Mouse (Mus musculus) intestine, postnatal 0 days (tissue): ENCODE results near the gene Cck. TPM values are rescaled to one million over a fixed set of nuclear protein-coding genes. Genes with fewer than 3 reads are reported as not detected.

Source experiments
- ATAC-seq: fragments of 200-750 bp; cut with Nextera tagmentation; 2 replicates; pipeline ENCODE4 v1.8.0; 2017; ENCODE audit warnings: mild to moderate bottlenecking, moderate TSS enrichment, moderate library complexity
- H3K27ac ChIP-seq: fragments of 300-500 bp; sonication (generic); 2 replicates; pipeline ENCODE4 v1.5.1; 2014; ENCODE audit warnings: mild to moderate bottlenecking, low read depth, low read length, moderate library complexity
- H3K27me3 ChIP-seq: fragments of 300-500 bp; sonication (generic); replicated peaks from 2 replicates; pipeline ENCODE4 v1.6.1; 2014; ENCODE audit warnings: low read length, mixed read lengths; ENCODE audit not compliant: control insufficient read depth, insufficient read depth
- H3K36me3 ChIP-seq: fragments of 300-500 bp; sonication (generic); 2 replicates; pipeline ENCODE4 v1.6.1; 2014; ENCODE audit warnings: mild to moderate bottlenecking, moderate library complexity; ENCODE audit not compliant: control insufficient read depth, insufficient read depth
- H3K4me1 ChIP-seq: fragments of 300-500 bp; sonication (generic); replicated peaks from 2 replicates; pipeline ENCODE4 v1.6.1; 2014; ENCODE audit warnings: antibody characterized with exemption, low read length, mixed read lengths; ENCODE audit not compliant: control insufficient read depth, insufficient read depth
- H3K4me2 ChIP-seq: fragments of 300-500 bp; sonication (generic); replicated peaks from 2 replicates; pipeline ENCODE4 v1.6.1; 2014; ENCODE audit warnings: low read depth, mild to moderate bottlenecking, moderate library complexity
- H3K4me3 ChIP-seq: fragments of 300-500 bp; sonication (generic); 2 replicates; pipeline ENCODE4 v1.5.1; 2014; ENCODE audit warnings: low read depth, low read length
- H3K9ac ChIP-seq: fragments of 300-500 bp; sonication (generic); 2 replicates; pipeline ENCODE4 v1.6.1; 2014; ENCODE audit warnings: mild to moderate bottlenecking, low read depth, low read length
- H3K9me3 ChIP-seq: fragments of 300-500 bp; sonication (generic); 2 replicates; pipeline ENCODE4 v1.6.1; 2016; ENCODE audit warnings: mixed run types; ENCODE audit not compliant: control insufficient read depth
- CTCF ChIP-seq: sonication (generic); IDR thresholded peaks from 2 replicates; pipeline ENCODE4 v1.5.1; 2016; ENCODE audit warnings: low read depth, mild to moderate bottlenecking, control low read depth, antibody characterized with exemption, moderate library complexity
- WGBS: fragments of 180-500 bp; shearing (Covaris S2); extraction: QIAGEN DNeasy Blood & Tissue Kit; methylation state at CpG from one replicate; pipeline ENCODE4 v1.1.7; 2014; 5-methylcytosine and 5-hydroxymethylcytosine counted together
- polyA plus RNA-seq: library from polyadenylated mRNA; unstranded; fragments of >200 nt; fragmentation: Nextera tagmentation; extraction: Ambion mirVana; gene quantifications from 2 replicates; pipeline ENCODE4 v1.2.1, GENCODE M21; 2015

Cck gene
- polyA plus RNA-seq, 1 experiment from 2014 or later = 92.1 TPM

- no peak for TF ChIP-seq CTCF
- 85% methylated on average over 1 of the region's 1 CpGs for WGBS
- Histone ChIP-seq H3K27ac (no peak overlapping the region), H3K27me3 (no peaks in the 10 kb centered on the region), H3K9me3 (no peaks in the 10 kb centered on the region), H3K4me2 (no peak overlapping the region), H3K4me1 (0 out of 2 replicates have a peak, but pooled peaks cover 3% of the 10 kb centered on the region), H3K9ac (no peak overlapping the region), H3K36me3 (peaks cover 69% of the 10 kb centered on the region), H3K4me3 (no peak overlapping the region)
- ATAC-seq = no peak
Measured at GRCm38 (mm10) chr9:121442145-121442544, 53.3 kb downstream of the Cck start.

Other genes with a start within 250 kb of the Cck start
- gene Ulk4, start 218.5 kb downstream of the Cck start, polyA plus RNA-seq = 108 and 111 TPM in 2 replicates
- gene Trak1, start 198.2 kb downstream of the Cck start, polyA plus RNA-seq = 16.3 and 17.2 TPM in 2 replicates
- gene Lyzl4, start 146.4 kb upstream of the Cck start, polyA plus RNA-seq = 0.34 TPM in 1 of 2 replicates, not detected in the other
- gene Vipr1, start 147.0 kb upstream of the Cck start, polyA plus RNA-seq = 22.8 and 23.3 TPM in 2 replicates
- 42.4 and 47.8 TPM in 2 replicates for gene Sec22c, start 209.8 kb upstream of the Cck start, polyA plus RNA-seq
- 144 and 145 TPM in 2 replicates for gene Ss18l2, start 214.6 kb upstream of the Cck start, polyA plus RNA-seq
- 32.5 and 35.6 TPM in 2 replicates for gene Nktr, start 223.5 kb upstream of the Cck start, polyA plus RNA-seq